Mouse (Mus musculus) frontal cortex, postnatal 14 days (tissue): ENCODE data around the gene Igdcc4.
A peak's percentile ranks its signal among the peaks of the same experiment; 100 is the strongest.

Source experiments
- DNase-seq, 2 experiments: peaks; one replicate each; pipeline ENCODE4 v3.0.0; 2022; ENCODE audit warnings: low spot score in 2 of 2

Igdcc4 gene

DNA sequence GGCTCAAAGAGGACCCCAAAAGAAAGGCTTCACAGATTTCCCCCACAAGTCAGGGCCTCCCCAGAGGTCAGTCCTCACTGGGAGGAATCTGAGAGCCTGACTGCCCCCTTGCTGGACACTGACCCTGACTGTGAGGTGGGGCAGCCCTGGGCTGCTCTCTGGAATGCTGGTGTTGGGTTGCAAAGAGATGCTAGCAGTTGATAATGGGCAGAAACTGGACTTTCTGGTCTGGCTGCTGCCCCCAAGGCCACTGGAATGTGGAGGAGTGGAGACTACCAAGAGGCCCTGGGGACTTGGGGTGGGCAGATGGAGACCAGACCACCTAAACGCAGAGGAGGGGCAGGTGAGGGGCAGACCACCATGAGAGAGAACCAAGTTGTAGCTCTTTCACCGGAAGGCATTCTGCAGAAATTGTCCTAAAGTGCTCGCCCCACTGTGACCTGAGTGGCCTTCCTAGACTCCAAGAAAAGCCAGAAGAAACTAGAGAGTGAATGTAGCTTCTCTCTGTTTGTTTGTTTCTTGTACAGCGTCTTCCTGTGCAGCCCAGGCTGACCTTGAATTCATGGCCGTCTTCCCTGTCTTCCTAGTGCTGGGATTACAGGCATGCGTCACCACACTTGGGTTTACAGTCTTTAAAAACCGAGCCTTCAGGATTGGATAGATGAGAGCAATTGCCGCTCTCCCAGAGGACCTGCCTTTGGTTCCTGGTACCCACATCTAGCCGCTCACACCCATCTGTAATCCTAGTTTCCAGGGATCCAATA, 53.6 kb downstream of the Igdcc4 start:
- DNase-seq, result no peak

DNA sequence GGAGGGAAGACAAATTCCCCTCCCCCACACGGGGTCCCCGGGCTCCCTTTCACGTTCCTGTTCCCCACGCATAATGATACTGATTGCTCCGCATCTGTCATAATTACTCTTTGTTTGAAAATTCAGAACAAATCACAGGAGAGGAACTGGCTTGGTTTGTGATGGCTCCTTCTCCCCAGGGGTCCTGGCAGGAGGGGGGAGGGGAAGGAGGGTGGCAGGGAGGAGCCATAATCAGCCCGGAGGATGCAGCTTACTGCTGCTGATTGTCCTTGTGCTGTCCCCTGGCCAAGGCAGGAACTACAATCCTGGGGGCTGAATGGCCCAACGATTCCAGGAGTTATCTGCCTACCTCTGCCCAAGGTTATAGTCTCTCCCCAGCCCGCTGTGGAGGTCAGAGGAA, 55.3 kb downstream of the Igdcc4 start:
- DNase-seq, result no peak

DNA sequence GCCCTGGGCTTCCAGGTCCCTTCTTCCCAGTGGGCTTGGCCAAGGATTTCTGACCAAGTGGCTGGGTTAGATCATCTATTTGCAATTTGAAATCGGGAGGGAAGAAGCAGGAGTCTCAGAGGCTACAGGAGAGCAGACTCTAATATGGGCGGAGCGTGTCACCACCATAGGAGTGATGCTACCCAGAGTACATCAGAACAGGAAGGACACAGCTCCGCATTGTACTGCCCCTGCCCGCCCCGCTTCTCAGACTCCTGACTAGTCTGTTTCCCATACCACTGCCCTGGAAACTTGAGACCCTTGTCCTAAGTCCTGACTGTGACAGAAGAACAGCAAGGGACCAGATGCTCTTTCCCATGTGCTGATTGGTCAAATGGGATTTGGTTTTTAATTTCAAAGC, 56.3 kb downstream of the Igdcc4 start:
- DNase-seq, result no peak

GRCm38 (mm10) chr9:65161188-65161587, 59.9 kb downstream of the Igdcc4 start:
- no peak for DNase-seq

- DNase-seq, result no peak
Observed at GRCm38 (mm10) chr9:65161881-65162280, 60.6 kb downstream of the Igdcc4 start.

DNA sequence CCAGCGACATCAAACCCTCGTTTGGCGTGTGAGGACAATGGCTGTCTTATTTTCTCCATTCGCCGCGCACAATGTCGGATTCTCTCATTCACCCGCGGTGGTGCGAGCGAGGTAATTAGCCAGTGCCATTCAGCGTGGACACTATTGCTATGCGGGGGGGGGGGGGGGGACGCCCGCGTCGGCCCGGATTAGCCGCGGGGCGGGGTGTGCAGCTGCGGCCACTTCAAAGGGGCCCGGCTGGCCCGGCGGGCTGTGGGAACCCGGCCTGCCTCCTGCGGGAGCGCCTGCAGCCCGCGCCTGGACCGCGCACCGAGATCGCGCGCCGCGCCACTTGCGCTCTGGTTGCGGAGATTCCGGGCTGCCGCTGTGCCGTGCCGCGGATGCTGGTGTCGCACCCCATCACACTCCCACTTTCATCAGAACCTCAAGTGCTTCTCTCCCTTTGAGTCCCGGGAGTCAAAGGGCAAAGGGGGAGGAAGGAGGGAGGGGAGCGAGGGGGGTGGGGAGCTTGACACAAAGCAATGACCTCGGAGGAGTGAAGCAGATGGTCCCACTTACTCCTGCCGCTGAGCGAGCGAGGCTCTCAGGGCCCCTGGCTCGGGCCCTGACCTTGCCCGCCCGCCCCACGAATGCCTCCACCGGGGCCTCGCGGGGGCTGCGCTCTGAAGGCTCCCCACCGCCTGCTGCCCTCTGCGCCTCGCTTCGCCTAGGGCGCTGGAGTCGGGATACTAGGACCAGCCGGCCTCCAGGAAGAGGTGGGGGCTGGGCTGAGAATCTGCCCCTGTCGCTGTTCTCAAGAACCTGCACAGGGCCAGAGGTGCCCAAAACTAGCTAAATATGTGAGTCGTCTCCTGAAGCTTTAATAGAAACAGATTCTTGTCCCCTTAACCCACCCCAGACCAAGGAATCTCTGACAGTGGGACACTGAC, 61.7 kb downstream of the Igdcc4 start:
- DNase-seq, result peak in 1 of 2 experiments; percentile 29

DNA sequence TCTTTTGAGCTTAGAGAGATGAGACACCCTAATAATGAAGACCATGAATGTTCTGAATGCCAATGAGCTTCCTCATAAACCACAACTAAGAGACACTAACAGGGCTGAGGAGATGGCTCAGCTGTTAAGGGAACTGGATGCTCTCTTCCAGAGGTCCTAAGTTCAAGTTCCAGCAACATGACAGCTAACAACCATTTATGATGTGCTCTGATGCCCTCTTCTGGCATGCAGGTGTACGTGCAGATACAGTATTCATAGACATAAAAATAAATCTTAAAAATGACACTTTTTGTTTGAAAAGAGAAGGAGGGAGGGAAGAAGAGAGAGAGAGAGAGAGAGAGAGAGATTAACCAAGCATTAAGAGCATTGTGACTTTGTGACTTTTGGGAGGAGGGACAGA, 63.6 kb downstream of the Igdcc4 start:
- no peak for DNase-seq

DNA sequence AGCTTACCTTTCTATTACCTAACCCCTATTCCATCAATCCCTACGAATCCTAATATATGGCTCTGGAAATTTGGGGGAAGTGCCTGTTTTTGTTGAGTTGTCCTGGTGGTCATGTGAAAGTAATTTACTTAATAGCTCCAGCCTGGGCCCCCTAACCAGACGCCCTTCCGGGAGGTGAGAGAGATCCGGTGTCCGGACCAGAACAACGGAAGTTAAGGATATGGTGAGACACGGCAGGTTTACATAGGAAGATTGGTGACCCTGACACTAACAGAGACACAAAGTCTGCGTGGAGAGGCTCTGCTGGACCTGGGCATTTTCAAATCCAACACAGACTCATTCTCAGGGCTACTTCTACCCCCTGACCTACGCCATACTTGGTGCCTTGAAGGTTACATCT, 65.1 kb downstream of the Igdcc4 start:
- DNase-seq, result no peak

- DNase-seq, result no peak
Observed at GRCm38 (mm10) chr9:65168534-65168933, 67.2 kb downstream of the Igdcc4 start.

GRCm38 (mm10) chr9:65168952-65169351, 67.7 kb downstream of the Igdcc4 start:
- no peak for DNase-seq

- no peak for DNase-seq
Observed at GRCm38 (mm10) chr9:65172654-65173053, 71.4 kb downstream of the Igdcc4 start.

GRCm38 (mm10) chr9:65175234-65175938, 74.1 kb downstream of the Igdcc4 start:
- DNase-seq, result no peak

DNA sequence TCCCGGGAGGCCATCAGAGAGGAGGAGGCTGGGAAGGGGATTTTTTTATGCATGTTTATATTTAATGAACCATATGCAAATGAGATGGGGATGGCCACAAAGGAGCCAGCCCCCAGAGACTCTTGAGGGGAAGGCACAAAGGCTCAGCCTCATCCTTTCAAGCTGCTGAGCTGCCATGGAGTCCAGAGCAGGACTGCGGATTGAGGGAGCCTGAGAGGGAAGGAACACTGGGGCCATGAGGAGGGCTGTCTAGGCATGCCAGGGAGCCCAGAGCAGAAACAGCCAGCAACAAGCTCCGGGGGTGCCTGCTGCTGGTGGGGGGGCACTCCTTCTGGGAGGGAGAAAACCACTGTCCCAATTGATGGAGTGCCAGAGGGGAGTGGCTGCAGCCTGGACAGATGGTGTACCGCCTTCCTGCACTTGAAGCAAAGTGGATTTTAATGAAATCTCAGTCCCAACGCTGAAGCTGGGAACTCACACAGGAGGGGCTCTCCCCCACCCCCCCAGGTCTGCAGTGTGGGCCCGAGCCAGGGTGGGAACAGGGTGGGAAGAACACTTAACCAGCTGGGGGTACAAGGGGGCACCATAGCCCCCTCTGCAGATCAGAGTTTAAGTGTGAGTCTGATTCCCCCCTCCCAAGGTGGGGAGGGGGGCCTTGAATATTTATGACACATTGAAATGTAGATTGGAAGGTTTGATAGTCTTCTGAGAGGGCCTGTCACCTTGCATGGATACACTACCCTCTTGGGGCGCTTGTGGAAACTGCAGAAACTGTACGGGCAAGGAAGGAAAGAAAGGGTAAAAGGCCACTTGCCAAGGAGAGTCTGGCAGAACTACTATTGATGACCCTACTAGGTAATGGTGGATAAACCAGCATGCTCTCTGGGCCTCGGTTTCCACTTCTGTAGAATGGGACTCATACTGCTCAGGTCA, 74.9 kb downstream of the Igdcc4 start:
- no peak for DNase-seq

DNA sequence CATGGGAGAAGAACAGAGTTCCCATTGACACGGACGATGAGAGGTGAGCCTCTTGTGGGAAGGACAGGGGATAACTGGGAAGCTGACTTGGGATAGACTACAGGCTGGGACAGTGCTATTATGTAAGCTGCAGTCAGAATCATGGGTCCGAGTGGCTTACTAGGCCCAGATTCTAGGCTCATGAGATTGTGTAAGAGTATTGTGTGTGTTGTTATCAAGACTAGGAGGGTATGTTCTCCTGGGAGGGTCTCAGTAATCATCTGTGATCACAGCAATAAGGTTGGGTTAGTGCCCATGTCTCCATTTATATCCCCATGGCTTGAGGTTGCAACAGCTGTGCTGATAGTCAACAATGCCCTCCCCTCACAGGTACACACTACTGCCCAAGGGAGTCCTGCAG, 76.2 kb downstream of the Igdcc4 start:
- DNase-seq, result no peak

- no peak for DNase-seq
Observed at GRCm38 (mm10) chr9:65177912-65178311, 76.6 kb downstream of the Igdcc4 start.

- no peak for DNase-seq
Observed at GRCm38 (mm10) chr9:65178336-65179213, 77.3 kb downstream of the Igdcc4 start.

DNA sequence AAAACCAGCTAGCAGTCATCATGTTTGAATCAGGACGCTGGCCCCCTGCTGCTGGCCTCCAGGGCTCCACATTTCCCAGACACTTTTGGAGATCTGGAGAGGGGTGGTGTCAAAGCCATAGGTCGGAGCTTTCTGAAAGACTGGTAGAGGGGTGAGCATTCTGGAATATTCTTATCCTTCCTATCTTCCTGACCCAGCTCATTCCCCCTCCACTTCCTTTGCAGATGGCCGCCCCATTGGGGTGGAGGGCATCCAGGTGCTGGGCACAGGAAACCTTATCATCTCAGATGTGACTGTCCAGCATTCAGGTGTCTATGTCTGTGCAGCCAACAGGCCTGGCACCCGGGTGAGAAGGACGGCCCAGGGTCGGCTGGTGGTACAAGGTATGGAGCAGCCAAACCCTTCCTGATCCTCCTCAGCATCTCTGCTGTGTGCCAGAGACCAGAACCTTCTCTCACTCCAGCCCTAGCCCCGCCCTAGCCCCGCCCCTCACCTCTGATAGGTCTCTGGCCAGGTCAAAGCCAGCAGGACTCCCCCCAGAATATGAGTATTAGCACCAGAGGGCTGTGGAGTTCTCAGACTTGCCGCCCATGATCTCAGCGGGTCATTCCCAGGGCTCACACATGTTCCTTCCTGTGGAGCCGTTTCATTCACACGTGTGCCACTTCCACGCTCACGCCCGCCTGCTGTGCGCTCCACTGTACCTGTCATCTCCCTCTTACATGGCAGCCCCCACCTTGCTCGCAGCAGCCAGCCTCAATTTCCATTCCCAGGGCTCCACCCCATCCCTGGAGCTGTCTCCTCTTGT, 78.7 kb downstream of the Igdcc4 start:
- no peak for DNase-seq
